Mouse (Mus musculus) liver, embryonic 14.5 days (tissue): Measurements from ENCODE around the gene Cnppd1.

Experiments used
- CTCF ChIP-seq: IDR thresholded peaks from 2 replicates; pipeline ENCODE4 v1.5.1; 2016; ENCODE audit warnings: antibody characterized with exemption, low read depth, control low read depth
- EP300 ChIP-seq: IDR thresholded peaks from 2 replicates; pipeline ENCODE4 v1.6.1; 2016; ENCODE audit warnings: antibody characterized with exemption, low read depth

DNA sequence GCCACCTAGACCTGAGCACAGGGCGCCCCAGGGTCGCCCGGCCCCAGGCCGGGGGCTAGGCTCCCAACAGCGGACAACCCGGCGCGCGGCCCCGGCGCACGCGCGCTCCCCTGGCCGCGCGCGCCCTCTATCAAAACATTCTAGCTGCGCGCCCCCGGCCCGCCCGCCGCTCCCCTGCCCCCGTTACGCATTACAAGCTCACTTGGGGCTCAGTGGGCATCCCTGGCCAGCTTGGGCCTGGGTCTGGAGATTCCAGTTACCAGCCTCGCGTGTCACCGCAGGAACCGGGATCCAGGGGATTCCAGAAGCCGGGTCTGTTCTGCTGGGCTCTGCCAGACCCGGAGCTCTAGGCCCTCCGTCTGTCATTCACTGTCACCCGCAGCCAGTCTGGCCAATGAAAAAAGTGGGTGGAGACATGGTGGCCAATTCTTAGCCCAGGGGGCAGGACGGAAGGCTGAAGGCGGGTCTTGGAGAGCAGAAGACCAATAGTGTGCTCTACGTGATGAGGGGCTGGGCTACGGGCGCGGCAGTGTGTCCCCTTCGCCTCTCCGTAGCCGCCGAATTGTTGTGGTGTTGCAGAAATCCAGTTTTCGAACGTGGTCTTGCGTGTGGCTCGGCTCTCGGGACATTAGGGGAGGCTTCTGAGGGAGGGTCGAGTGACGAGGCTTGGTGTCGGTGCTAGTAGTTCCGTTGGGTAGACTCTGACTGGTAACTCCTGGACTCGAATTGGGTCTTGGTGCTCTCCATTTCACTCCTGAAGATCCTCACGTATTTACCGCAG, 49.3 kb upstream of the Cnppd1 start, which contains the start of the genes Ankzf1 and Atg9a:
- TF ChIP-seq CTCF, result peak; percentile 15; the same call in 1 of the 2 replicates
- no peak for TF ChIP-seq EP300
